Mouse (Mus musculus) olfactory bulb, adult 2 months (tissue): ENCODE data around the gene Ctdspl. TPM values are rescaled to one million over a fixed set of nuclear protein-coding genes. Genes with fewer than 3 reads are reported as not detected.

Experiments
- H3K27ac ChIP-seq: fragments of 200-500 bp; 2 replicates; pipeline ENCODE4 v1.5.1; 2012; ENCODE audit warnings: low read depth, low read length; ENCODE audit not compliant: insufficient read depth
- H3K4me1 ChIP-seq: fragments of 200-500 bp; 2 replicates; pipeline ENCODE4 v1.6.1; 2012; ENCODE audit warnings: low read length; ENCODE audit not compliant: control insufficient read depth, insufficient read depth
- H3K4me3 ChIP-seq: fragments of 200-500 bp; 2 replicates; pipeline ENCODE4 v1.5.1; 2012; ENCODE audit warnings: mild to moderate bottlenecking, low read depth, low read length, moderate library complexity; ENCODE audit not compliant: insufficient read depth
- CTCF ChIP-seq: fragments of 200-500 bp; IDR thresholded peaks from 2 replicates; pipeline ENCODE4 v1.5.1; 2012; ENCODE audit warnings: low read depth, mild to moderate bottlenecking, low read length, moderate library complexity; ENCODE audit not compliant: insufficient read depth
- POLR2A ChIP-seq: fragments of 200-500 bp; IDR thresholded peaks from 2 replicates; pipeline ENCODE4 v1.6.1; 2012; ENCODE audit warnings: mild to moderate bottlenecking, low read depth, low read length, moderate library complexity; ENCODE audit not compliant: insufficient read depth
- WGBS: fragments of 180-500 bp; shearing (Covaris S2); methylation state at CpG from one replicate; pipeline ENCODE4 v1.1.7; 2018; 5-methylcytosine and 5-hydroxymethylcytosine counted together
- polyA plus RNA-seq: library from polyadenylated mRNA; stranded (reverse); fragments of >200 nt; gene quantifications from 2 replicates; pipeline ENCODE4 v1.2.4, GENCODE M21; 2012; ENCODE audit warnings: low replicate concordance; ENCODE audit not compliant: missing spikeins, insufficient read depth, insufficient read length

The Ctdspl gene
- polyA plus RNA-seq, 1 experiment, result not detected

GRCm38 (mm10) chr9:118939831-118940230 is 13.6 kb downstream of the Ctdspl start:
- WGBS, result 87% methylated on average over 12 of the region's 12 CpGs
- TF ChIP-seq CTCF (no peak), POLR2A (no peak)
- Histone ChIP-seq H3K4me3 (no peak overlapping the region), H3K4me1 (peaks cover 24% of the 10 kb centered on the region), H3K27ac (no peak overlapping the region)

- TF ChIP-seq POLR2A, result no peak
- TF ChIP-seq CTCF, result no peak
- no peak overlapping the region for H3K27ac ChIP-seq
- 66% methylated on average over 12 of the region's 12 CpGs for WGBS
- peaks cover 23% of the 10 kb centered on the region for H3K4me1 ChIP-seq
- no peak overlapping the region for H3K4me3 ChIP-seq
Measured at GRCm38 (mm10) chr9:118940591-118941207, 14.4 kb downstream of the Ctdspl start.

GRCm38 (mm10) chr9:118942030-118942429 is 15.8 kb downstream of the Ctdspl start:
- Histone ChIP-seq H3K4me3 (no peak overlapping the region), H3K27ac (no peak overlapping the region), H3K4me1 (peaks cover 15% of the 10 kb centered on the region)
- TF ChIP-seq POLR2A (no peak), CTCF (no peak)
- 77% methylated on average over 4 of the region's 4 CpGs for WGBS

- Histone ChIP-seq H3K4me1 (peaks cover 12% of the 10 kb centered on the region), H3K27ac (no peak overlapping the region), H3K4me3 (no peak overlapping the region)
- 69% methylated on average over 5 of the region's 5 CpGs for WGBS
- TF ChIP-seq POLR2A (no peak), CTCF (no peak)
Measured at GRCm38 (mm10) chr9:118943941-118944340, 17.7 kb downstream of the Ctdspl start.

- Histone ChIP-seq H3K4me1 (peaks cover 10% of the 10 kb centered on the region), H3K27ac (no peak overlapping the region), H3K4me3 (no peak overlapping the region)
- TF ChIP-seq CTCF (no peak), POLR2A (no peak)
- WGBS, result 78% methylated on average over 12 of the region's 12 CpGs
Measured at GRCm38 (mm10) chr9:118944388-118944787, 18.1 kb downstream of the Ctdspl start.

- no peak for TF ChIP-seq CTCF
- no peak for TF ChIP-seq POLR2A
- WGBS, result 87% methylated on average over 5 of the region's 5 CpGs
- H3K4me3 ChIP-seq, result no peak overlapping the region
- peaks cover 19% of the 10 kb centered on the region; the same call in 1 of the 2 replicates for H3K4me1 ChIP-seq
- no peak overlapping the region for H3K27ac ChIP-seq
Measured at GRCm38 (mm10) chr9:118948486-118948885, 22.2 kb downstream of the Ctdspl start.

GRCm38 (mm10) chr9:118949124-118949523 is 22.9 kb downstream of the Ctdspl start:
- Histone ChIP-seq H3K4me1 (peaks cover 24% of the 10 kb centered on the region; the same call in 1 of the 2 replicates), H3K4me3 (no peak overlapping the region), H3K27ac (no peak overlapping the region)
- TF ChIP-seq POLR2A (no peak), CTCF (no peak)
- WGBS, result 76% methylated on average over 8 of the region's 8 CpGs

- no peak overlapping the region for H3K4me3 ChIP-seq
- no peak overlapping the region for H3K27ac ChIP-seq
- no peak for TF ChIP-seq CTCF
- TF ChIP-seq POLR2A, result no peak
- 75% methylated on average over 4 of the region's 4 CpGs for WGBS
- H3K4me1 ChIP-seq, result peaks cover 24% of the 10 kb centered on the region; the same call in 1 of the 2 replicates
Measured at GRCm38 (mm10) chr9:118949654-118950053, 23.4 kb downstream of the Ctdspl start.

- Histone ChIP-seq H3K4me3 (no peak overlapping the region), H3K4me1 (peaks cover 24% of the 10 kb centered on the region; the same call in 1 of the 2 replicates), H3K27ac (no peak overlapping the region)
- TF ChIP-seq CTCF (no peak), POLR2A (no peak)
- 69% methylated on average over 10 of the region's 10 CpGs for WGBS
Measured at GRCm38 (mm10) chr9:118950061-118950460, 23.8 kb downstream of the Ctdspl start.

- no peak for TF ChIP-seq CTCF
- TF ChIP-seq POLR2A, result no peak
- H3K4me3 ChIP-seq, result no peak overlapping the region
- 94% methylated on average over 2 of the region's 2 CpGs for WGBS
- peaks cover 24% of the 10 kb centered on the region; the same call in 1 of the 2 replicates for H3K4me1 ChIP-seq
- H3K27ac ChIP-seq, result no peak overlapping the region
Measured at GRCm38 (mm10) chr9:118950751-118951150, 24.5 kb downstream of the Ctdspl start.
